Mouse (Mus musculus): ENCODE data around the gene Fscn1.

Fscn1 gene

GRCm38 (mm10) chr5:142959576-142960556 lies at the start of gene Fscn1:
Gene Fscn1, plus strand, starts transcription at chr5:142960343.
- peak; percentile 89 for DNase-seq

- DNase-seq, result no peak
Observed at GRCm38 (mm10) chr5:142911629-142912028, 48.5 kb upstream of the Fscn1 start.

- DNase-seq, result no peak
Observed at GRCm38 (mm10) chr5:142912320-142912719, 47.8 kb upstream of the Fscn1 start.

GRCm38 (mm10) chr5:142912739-142913138 lies 47.4 kb upstream of the Fscn1 start:
- no peak for DNase-seq

GRCm38 (mm10) chr5:142915231-142915630 lies 44.9 kb upstream of the Fscn1 start:
- no peak for DNase-seq

GRCm38 (mm10) chr5:142916593-142916992 lies 43.5 kb upstream of the Fscn1 start:
- no peak for DNase-seq

GRCm38 (mm10) chr5:142917402-142917801 lies 42.7 kb upstream of the Fscn1 start:
- DNase-seq, result no peak

- no peak for DNase-seq
Observed at GRCm38 (mm10) chr5:142920311-142921073, 39.7 kb upstream of the Fscn1 start.

- no peak for DNase-seq
Observed at GRCm38 (mm10) chr5:142921074-142921459, 39.1 kb upstream of the Fscn1 start.

GRCm38 (mm10) chr5:142922251-142922650 lies 37.9 kb upstream of the Fscn1 start:
- no peak for DNase-seq

GRCm38 (mm10) chr5:142923781-142924180 lies 36.4 kb upstream of the Fscn1 start:
- DNase-seq, result no peak

- no peak for DNase-seq
Observed at GRCm38 (mm10) chr5:142924336-142924959, 35.7 kb upstream of the Fscn1 start.

- no peak for DNase-seq
Observed at GRCm38 (mm10) chr5:142926204-142926939, 33.8 kb upstream of the Fscn1 start.

- DNase-seq, result no peak
Observed at GRCm38 (mm10) chr5:142926940-142927228, 33.3 kb upstream of the Fscn1 start.

GRCm38 (mm10) chr5:142927341-142927930 lies 32.7 kb upstream of the Fscn1 start:
- DNase-seq, result no peak

- DNase-seq, result peak; percentile 82
Observed at GRCm38 (mm10) chr5:142928749-142929399, 31.3 kb upstream of the Fscn1 start.

- no peak for DNase-seq
Observed at GRCm38 (mm10) chr5:142929400-142929752, 30.8 kb upstream of the Fscn1 start.

GRCm38 (mm10) chr5:142931241-142931745 lies 28.9 kb upstream of the Fscn1 start:
- no peak for DNase-seq

- DNase-seq, result peak; percentile 77
Observed at GRCm38 (mm10) chr5:142932084-142932685, 28.0 kb upstream of the Fscn1 start.

- DNase-seq, result no peak
Observed at GRCm38 (mm10) chr5:142932731-142933130, 27.4 kb upstream of the Fscn1 start.

GRCm38 (mm10) chr5:142935642-142936335 lies 24.4 kb upstream of the Fscn1 start:
- DNase-seq, result peak; percentile 85
